Mouse (Mus musculus) WW6 (cell line): ENCODE results near the gene Pip4k2a.

Experiments
- DNase-seq: peaks from one replicate; pipeline ENCODE4 v3.0.0-alpha.2; 2013; ENCODE audit warnings: low read depth, low spot score

Pip4k2a gene

DNA sequence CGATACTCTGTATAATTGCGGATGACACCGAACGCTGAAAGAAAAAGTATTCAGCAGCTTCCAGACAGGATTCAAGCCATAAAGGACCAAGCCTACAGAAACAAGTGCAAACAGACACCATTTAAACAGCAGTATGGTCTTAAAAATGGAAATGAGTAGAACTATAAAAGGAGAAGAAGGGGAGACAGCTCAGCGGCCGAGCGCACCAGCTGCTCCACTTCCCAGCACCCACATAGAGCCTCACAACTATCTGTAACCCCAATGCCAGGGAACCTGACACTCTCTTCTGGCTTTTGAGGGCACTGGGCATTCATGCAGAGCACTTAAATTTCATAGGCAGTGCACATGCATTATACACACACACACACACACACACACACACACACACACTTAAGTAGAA, 18.3 kb downstream of the Pip4k2a start:
- DNase-seq = no peak

DNA sequence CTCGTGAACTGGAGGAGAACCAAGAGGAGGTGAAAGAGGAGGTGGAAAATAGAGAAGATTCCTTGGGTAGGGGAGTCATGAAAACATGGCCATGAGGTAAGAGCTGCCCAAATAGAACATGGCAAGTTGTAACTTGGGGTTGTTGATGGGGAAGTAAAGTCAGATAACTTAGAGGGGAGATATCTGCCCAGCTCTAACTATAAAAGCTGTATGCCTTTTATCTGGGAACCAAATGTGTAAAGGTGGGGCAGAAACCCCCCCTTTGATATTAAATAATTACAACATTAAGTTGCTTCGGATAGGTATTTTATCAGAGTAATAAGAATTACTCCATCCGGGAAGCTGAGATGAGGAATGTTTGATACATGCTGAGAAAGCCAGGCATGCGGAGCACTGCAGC, 18.9 kb downstream of the Pip4k2a start:
- no peak for DNase-seq

DNA sequence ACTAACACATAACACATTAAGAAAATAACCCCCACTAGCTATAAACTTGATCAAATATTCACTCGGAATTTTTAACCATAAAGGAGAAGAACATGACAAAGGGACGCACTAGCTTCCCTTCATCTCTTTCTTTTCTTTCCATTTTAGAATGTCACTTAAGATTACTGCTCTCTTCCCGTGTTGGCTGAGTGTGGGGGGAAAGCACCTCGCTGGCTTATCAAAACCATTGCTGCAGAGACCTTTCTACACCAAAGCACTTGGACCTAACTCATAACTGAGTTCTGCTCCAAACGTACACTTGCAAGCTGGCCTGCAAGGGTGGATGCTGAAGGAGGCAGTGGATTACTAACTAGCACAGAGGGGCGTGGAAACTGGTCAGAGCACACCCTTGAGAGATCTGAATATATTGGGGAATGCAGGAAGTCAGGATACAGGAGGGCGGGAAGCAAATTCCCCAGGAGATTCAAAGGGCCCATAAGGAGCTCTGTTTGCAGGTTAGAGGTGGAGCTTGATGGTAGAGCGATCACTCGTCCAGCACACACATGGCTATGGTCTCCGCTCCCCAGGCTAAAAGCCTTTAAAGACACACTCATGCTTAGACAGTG, 20.6 kb downstream of the Pip4k2a start:
- no peak for DNase-seq

- DNase-seq = no peak
These were observed 21.8 kb downstream of the Pip4k2a start for GRCm38 (mm10) chr2:18976175-18976574.

DNA sequence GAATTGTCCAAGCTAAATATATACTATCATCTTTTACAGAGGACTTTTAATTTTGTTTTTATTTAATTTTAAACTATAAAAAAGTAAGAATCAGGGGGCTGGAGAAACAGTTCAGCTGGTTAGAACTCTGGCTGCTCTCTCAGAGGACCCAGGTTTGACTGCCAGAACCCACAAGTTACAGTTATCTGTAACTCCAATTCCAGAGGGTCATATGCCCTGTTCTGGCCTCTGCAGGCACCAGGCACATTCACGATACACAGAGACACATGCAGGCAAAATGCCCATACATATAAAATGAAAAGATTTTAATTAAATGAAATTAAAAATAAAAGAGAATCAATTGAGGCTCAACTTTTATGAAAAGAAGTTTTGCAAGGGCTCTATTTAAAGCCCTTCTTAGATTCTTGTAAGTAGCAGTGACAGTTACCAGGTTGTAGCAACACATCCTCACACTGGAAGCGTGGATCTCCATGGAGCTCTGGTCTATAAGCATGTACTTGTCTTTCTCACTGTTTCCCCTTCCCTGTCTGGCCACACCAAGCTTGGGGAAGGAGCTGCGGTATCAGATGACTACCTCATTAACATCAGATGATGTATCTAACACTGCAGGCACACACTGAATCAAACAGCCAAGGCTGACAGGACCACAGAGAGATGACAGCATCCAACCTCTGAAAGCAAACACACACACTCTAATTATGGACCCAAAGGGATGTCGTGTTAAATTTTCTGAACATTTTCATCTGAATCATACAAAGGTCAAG, 22.9 kb downstream of the Pip4k2a start:
- DNase-seq = no peak

- DNase-seq = no peak
These were observed 26.4 kb downstream of the Pip4k2a start for GRCm38 (mm10) chr2:18971564-18971963.

GRCm38 (mm10) chr2:18970461-18970860, 27.5 kb downstream of the Pip4k2a start:
- DNase-seq = no peak

- DNase-seq = no peak
These were observed 28.8 kb downstream of the Pip4k2a start for GRCm38 (mm10) chr2:18969066-18969681.

DNA sequence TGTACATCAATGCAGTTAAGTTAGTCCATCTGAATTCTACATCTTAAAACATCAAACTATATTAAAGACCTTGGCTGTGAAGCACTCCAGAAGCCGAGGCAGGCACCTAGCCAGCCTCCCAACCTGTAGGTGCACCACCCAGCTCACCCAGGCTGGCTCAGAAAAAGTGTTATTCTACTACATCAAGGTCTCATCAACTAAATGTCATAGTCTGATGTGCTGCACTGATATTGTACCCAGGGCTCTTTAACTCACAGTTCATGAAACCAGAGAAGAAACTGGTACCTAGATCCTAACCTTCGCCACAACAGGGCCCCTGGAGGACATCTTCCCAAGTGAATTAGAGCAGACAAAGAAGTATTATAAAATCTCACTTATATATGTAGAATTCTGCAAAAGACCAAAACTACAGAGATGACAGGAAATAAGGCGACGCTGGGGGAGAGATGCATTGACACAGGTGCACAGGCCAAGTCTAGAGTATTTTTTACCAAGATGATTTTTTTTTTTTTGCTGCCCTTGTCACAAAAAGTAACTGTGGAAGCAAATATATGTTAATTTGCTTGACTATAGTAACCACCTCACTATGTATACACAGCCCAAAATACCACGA, 30.4 kb downstream of the Pip4k2a start:
- no peak for DNase-seq

DNA sequence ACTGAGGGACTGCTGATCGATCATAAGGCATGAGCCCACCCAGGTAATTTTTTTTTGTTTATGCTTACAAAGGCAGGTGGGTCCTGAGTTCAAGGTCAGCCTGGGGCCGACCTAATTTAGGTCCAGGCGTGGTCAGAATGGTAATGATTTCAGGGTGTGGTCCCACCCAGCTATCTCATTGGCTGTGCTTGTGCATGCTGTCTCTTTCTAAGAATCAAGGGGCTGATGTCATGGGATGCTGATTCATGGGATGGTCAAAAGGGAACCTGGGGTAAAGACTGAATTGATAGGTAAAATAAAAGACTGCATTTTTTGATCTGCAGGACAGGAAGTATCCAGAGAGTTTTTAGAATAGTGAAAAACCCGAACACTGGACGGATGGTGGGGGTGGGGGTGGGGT, 31.4 kb downstream of the Pip4k2a start:
- no peak for DNase-seq

- no peak for DNase-seq
These were observed 32.0 kb downstream of the Pip4k2a start for GRCm38 (mm10) chr2:18965950-18966349.

- DNase-seq = no peak
These were observed 32.8 kb downstream of the Pip4k2a start for GRCm38 (mm10) chr2:18965108-18965507.

DNA sequence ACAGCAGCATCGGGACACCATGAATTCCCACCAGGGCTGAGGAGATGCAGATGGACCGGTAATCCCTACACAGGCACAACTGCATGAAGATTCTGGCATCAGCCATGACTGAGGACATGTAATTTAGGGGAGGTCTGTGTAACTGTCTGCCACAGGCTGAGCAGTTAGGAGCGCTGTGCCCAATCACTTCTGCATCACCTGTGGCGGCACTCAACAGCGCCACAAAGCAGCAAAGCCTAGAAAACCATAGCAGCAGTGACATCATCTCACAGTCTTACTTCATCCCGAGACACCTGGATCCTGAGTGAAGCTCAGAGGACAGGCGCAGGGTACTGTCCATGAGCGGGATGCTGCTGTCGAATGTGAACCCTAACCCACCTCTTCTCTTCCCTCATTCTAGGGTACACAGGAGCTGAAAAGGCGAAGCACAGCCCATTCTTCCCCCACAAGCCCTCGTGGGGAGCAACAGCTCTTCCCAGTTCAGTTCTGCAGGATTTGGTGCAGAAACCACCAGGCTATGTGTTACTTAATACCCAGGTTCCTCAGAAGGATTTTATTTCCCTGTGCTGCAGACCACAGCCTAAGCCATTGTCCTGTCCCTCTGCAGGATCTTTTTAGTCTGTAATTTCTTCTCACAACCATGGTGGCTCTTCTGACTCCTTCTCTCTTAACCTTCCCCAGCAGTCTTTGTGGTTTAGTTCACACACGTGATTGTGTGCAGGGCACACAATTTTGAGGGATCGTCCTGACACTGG, 34.5 kb downstream of the Pip4k2a start:
- DNase-seq = no peak

DNA sequence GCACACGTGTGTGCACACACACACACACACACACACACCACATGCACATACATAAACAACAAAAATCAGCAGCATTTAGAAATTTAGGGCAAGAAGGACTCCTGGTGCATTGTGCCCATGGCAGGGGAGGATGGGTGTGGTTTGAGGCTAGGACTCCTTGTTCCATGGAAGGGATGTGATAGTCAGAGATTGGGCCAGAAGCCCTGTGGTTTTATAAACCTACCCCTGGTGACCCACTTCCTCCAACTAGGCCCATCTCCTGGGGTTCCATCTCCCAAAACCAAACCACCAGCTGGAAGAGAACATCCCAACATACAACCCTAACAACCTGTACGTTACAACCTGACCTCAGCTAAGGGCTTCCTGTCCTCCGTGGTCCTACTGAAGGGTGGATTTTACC, 35.4 kb downstream of the Pip4k2a start:
- no peak for DNase-seq

- no peak for DNase-seq
These were observed 37.5 kb downstream of the Pip4k2a start for GRCm38 (mm10) chr2:18960376-18960973.

- DNase-seq = no peak
These were observed 38.4 kb downstream of the Pip4k2a start for GRCm38 (mm10) chr2:18959558-18959957.

DNA sequence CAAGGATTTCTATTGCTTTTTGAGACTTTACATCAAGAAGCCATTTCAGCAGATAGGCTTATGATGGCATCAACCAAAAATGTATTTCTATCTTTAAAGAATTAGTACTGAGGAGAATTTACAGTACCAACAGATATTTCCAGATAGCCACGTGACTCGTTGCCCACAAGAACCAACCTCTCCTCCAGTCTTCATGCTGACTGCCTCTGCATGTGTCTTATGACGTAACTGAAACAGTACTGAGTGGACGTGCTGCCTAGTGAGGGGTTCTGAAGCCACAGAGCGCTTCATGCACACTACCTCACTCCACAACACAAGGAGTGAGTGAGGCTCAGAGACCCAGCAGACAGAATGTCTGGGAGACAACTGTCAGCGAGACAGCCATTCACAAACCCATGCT, 38.9 kb downstream of the Pip4k2a start:
- DNase-seq = no peak

- DNase-seq = no peak
These were observed 39.4 kb downstream of the Pip4k2a start for GRCm38 (mm10) chr2:18958501-18958900.

DNA sequence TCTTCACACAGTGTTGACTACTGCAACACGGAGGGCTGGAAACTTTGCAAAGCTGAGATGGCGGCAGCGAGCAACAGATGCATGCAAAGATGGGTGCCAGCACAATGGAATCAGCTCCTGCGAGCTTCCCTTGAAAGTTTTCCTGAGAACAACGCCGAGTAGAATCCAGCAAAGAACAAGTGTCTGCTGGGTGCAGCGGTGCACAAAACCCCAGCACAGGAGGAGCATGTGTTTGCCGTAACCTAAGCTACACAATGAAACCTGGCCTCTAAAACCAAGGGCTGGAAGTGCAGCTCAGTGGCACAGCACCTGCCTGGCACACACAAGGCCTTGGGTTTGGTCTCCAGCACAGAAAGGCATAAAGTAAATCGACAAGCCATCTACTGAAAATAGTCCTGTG, 39.9 kb downstream of the Pip4k2a start:
- DNase-seq = no peak

GRCm38 (mm10) chr2:18957459-18957858, 40.5 kb downstream of the Pip4k2a start:
- no peak for DNase-seq

- DNase-seq = no peak
These were observed 41.0 kb downstream of the Pip4k2a start for GRCm38 (mm10) chr2:18956945-18957344.
